Mouse (Mus musculus): ENCODE measurements around the gene Plpp1.

GRCm38 (mm10) chr13:112751454-112752308, 48.9 kb upstream of the Plpp1 start:
- TF ChIP-seq CTCF (IDR thresholded peaks at IDR 0.05; ENCODE audit: borderline replicate concordance, insufficient read depth, low read length), result no peak
- TF ChIP-seq POLR2A (IDR thresholded peaks at IDR 0.05; ENCODE audit: low read depth, low read length), result no peak
